Mouse (Mus musculus) heart, embryonic 16.5 days (tissue): Measurements from ENCODE around the gene Rnf144b. TPM values are rescaled to one million over a fixed set of nuclear protein-coding genes. Genes with fewer than 3 reads are reported as not detected.

Source experiments
- ATAC-seq: fragments of 200-750 bp; cut with Nextera tagmentation; replicated peaks from 2 replicates; pipeline ENCODE4 v1.8.0; 2017; ENCODE audit warnings: moderate number of reproducible peaks; ENCODE audit not compliant: insufficient read depth, low FRiP score; ENCODE audit errors: extremely low read depth
- H3K27ac ChIP-seq: fragments of 300-500 bp; sonication (generic); 2 replicates; pipeline ENCODE4 v1.5.1; 2014; ENCODE audit warnings: mild to moderate bottlenecking, low read length, control low read depth, moderate library complexity
- H3K27me3 ChIP-seq: fragments of 300-500 bp; sonication (generic); 2 replicates; pipeline ENCODE4 v1.6.1; 2014; ENCODE audit warnings: low read length, mixed read lengths; ENCODE audit not compliant: control insufficient read depth, insufficient read depth
- H3K36me3 ChIP-seq: fragments of 300-500 bp; sonication (generic); 2 replicates; pipeline ENCODE4 v1.6.1; 2014; ENCODE audit not compliant: control insufficient read depth, insufficient read depth
- H3K4me1 ChIP-seq: fragments of 300-500 bp; sonication (generic); 2 replicates; pipeline ENCODE4 v1.6.1; 2014; ENCODE audit warnings: low read length, mixed read lengths; ENCODE audit not compliant: control insufficient read depth, insufficient read depth
- H3K4me2 ChIP-seq: fragments of 300-500 bp; sonication (generic); 2 replicates; pipeline ENCODE4 v1.6.1; 2014; ENCODE audit warnings: low read depth, mild to moderate bottlenecking, control low read depth, low read length
- H3K4me3 ChIP-seq: fragments of 300-500 bp; sonication (generic); 2 replicates; pipeline ENCODE4 v1.5.1; 2014; ENCODE audit warnings: mild to moderate bottlenecking, control low read depth, low read length
- H3K9ac ChIP-seq: fragments of 300-500 bp; sonication (generic); 2 replicates; pipeline ENCODE4 v1.6.1; 2014; ENCODE audit warnings: low read length, control low read depth
- H3K9me3 ChIP-seq: fragments of 300-500 bp; sonication (generic); replicated peaks from 2 replicates; pipeline ENCODE4 v1.6.1; 2016; ENCODE audit warnings: low read length; ENCODE audit not compliant: control insufficient read depth
- WGBS: fragments of 180-500 bp; shearing (Covaris S2); extraction: QIAGEN DNeasy Blood & Tissue Kit; methylation state at CpG from one replicate; pipeline ENCODE4 v1.1.7; 2014; 5-methylcytosine and 5-hydroxymethylcytosine counted together
- polyA plus RNA-seq: library from polyadenylated mRNA; unstranded; fragments of >200 nt; fragmentation: Nextera tagmentation; extraction: Ambion mirVana; gene quantifications from 2 replicates; pipeline ENCODE4 v1.2.1, GENCODE M21; 2015

The Rnf144b gene
- polyA plus RNA-seq, 1 experiment from 2014 or later, result 1.5 TPM

DNA sequence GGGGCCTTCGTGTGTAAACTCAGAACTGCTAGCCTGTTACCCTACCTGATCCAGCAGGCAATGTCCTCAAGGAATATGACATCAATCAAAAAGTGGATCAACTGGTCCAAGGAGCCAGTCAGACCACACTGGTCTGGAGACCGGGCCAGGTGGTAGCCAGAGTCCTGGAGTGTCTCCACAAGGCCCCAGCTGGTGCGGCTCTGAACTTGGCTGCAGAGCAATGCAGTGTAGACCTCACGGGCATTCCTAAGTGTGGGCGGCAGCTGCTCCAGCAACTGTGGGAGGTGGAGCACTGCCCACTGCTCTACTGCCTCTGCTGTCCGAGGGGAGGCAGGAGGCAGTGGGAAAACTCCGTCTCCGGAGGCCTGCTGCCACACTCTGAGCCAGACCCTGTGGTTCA, 55.7 kb downstream of the Rnf144b start:
- Histone ChIP-seq H3K4me1 (peaks cover 6% of the 10 kb centered on the region), H3K27me3 (no peaks in the 10 kb centered on the region), H3K9ac (no peak overlapping the region), H3K27ac (no peak overlapping the region), H3K4me2 (no peak overlapping the region), H3K4me3 (no peak overlapping the region), H3K9me3 (no peaks in the 10 kb centered on the region), H3K36me3 (no peaks in the 10 kb centered on the region)
- ATAC-seq, result no peak
- WGBS, result 62% methylated on average over 8 of the region's 8 CpGs

GRCm38 (mm10) chr13:47180776-47181175, 58.3 kb downstream of the Rnf144b start:
- no peak for ATAC-seq
- WGBS, result 78% methylated on average over 7 of the region's 7 CpGs
- Histone ChIP-seq H3K9ac (no peak overlapping the region), H3K27me3 (no peaks in the 10 kb centered on the region), H3K36me3 (no peaks in the 10 kb centered on the region), H3K4me3 (no peak overlapping the region), H3K27ac (no peak overlapping the region), H3K4me1 (peaks cover 15% of the 10 kb centered on the region), H3K9me3 (no peaks in the 10 kb centered on the region), H3K4me2 (no peak overlapping the region)

DNA sequence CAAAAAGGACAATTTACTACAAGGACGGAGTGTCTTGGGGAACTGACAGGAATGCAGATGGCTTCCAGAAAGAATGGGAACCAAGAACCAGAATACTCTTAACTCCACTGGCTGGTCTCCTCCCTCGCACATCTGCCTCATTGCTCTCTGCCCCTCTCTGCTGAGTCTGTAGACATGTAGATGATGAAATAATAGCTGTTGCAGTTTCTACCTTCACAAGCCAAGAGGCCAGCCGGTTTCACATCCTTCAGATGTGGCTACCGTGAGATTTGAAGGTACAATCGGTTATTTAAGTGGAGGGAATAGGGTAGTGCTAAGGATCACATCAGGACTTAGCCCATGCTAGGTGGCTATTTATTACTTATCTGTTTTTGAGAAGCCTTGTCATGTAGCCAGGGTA, 59.9 kb downstream of the Rnf144b start:
- Histone ChIP-seq H3K9me3 (no peaks in the 10 kb centered on the region), H3K27me3 (no peaks in the 10 kb centered on the region), H3K4me2 (no peak overlapping the region), H3K27ac (no peak overlapping the region), H3K9ac (no peak overlapping the region), H3K36me3 (no peaks in the 10 kb centered on the region), H3K4me1 (peaks cover 11% of the 10 kb centered on the region), H3K4me3 (no peak overlapping the region)
- 83% methylated on average over 5 of the region's 5 CpGs for WGBS
- no peak for ATAC-seq

GRCm38 (mm10) chr13:47183033-47183730, 60.7 kb downstream of the Rnf144b start:
- no peak overlapping the region for H3K4me2 ChIP-seq
- no peaks in the 10 kb centered on the region for H3K36me3 ChIP-seq
- H3K27ac ChIP-seq, result no peak overlapping the region
- no peaks in the 10 kb centered on the region for H3K27me3 ChIP-seq
- H3K4me3 ChIP-seq, result no peak overlapping the region
- H3K9ac ChIP-seq, result no peak overlapping the region
- no peaks in the 10 kb centered on the region for H3K9me3 ChIP-seq
- peaks cover 11% of the 10 kb centered on the region for H3K4me1 ChIP-seq
- ATAC-seq, result no peak
- WGBS, result 84% methylated on average over 9 of the region's 9 CpGs

GRCm38 (mm10) chr13:47183771-47184170, 61.3 kb downstream of the Rnf144b start:
- no peak overlapping the region for H3K4me3 ChIP-seq
- H3K27me3 ChIP-seq, result no peaks in the 10 kb centered on the region
- no peaks in the 10 kb centered on the region for H3K9me3 ChIP-seq
- H3K27ac ChIP-seq, result peak overlapping the region; percentile 59
- no peak overlapping the region for H3K9ac ChIP-seq
- WGBS, result 47% methylated on average over 9 of the region's 9 CpGs
- peak overlapping the region; percentile 30; the same call in 1 of the 2 replicates for H3K4me2 ChIP-seq
- ATAC-seq, result 0 out of 2 replicates have a peak, but pooled peaks have one; percentile 45
- H3K36me3 ChIP-seq, result no peaks in the 10 kb centered on the region
- peaks cover 11% of the 10 kb centered on the region for H3K4me1 ChIP-seq

- no peaks in the 10 kb centered on the region; the same call in 1 of the 2 replicates for H3K27me3 ChIP-seq
- H3K27ac ChIP-seq, result no peak overlapping the region
- H3K9me3 ChIP-seq, result no peaks in the 10 kb centered on the region
- no peak overlapping the region for H3K4me3 ChIP-seq
- peaks cover 18% of the 10 kb centered on the region for H3K4me1 ChIP-seq
- WGBS, result 77% methylated on average over 4 of the region's 4 CpGs
- no peak for ATAC-seq
- no peaks in the 10 kb centered on the region for H3K36me3 ChIP-seq
- no peak overlapping the region for H3K4me2 ChIP-seq
- H3K9ac ChIP-seq, result no peak overlapping the region
These were observed 65.4 kb downstream of the Rnf144b start for GRCm38 (mm10) chr13:47187836-47188235.

DNA sequence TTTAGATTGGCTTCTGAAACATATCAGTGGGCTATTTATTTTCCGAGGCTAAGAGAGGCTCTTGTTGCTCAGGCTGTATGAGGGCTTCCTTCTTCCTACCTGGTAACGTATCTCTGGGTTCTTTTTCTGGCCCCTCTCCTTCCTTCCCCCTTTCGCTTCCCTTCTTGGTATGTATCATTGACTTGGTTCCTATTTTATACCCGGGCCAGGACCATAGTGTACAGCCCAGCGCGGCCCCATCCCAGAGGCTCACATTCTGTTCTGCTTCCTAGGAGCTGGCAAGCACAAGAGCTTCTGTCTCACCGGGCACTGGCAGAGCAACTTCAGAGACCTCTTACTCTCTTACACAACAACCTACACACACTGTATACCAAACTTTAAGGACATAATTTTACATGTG, 67.5 kb downstream of the Rnf144b start:
- Histone ChIP-seq H3K4me1 (peaks cover 15% of the 10 kb centered on the region), H3K36me3 (no peaks in the 10 kb centered on the region), H3K4me2 (no peak overlapping the region), H3K9ac (no peak overlapping the region), H3K9me3 (no peaks in the 10 kb centered on the region), H3K27me3 (no peaks in the 10 kb centered on the region; the same call in 1 of the 2 replicates), H3K4me3 (no peak overlapping the region), H3K27ac (no peak overlapping the region)
- no peak for ATAC-seq
- 56% methylated on average over 7 of the region's 7 CpGs for WGBS

GRCm38 (mm10) chr13:47192200-47192599, 69.7 kb downstream of the Rnf144b start:
- 69% methylated on average over 2 of the region's 2 CpGs for whole genome bisulfite sequencing
- no peak for ATAC-seq
- H3K27me3 ChIP-seq, result no peaks in the 10 kb centered on the region; the same call in 1 of the 2 replicates
- H3K36me3 ChIP-seq, result no peaks in the 10 kb centered on the region
- no peak overlapping the region for H3K4me3 ChIP-seq
- H3K9me3 ChIP-seq, result no peaks in the 10 kb centered on the region
- H3K4me1 ChIP-seq, result peaks cover 16% of the 10 kb centered on the region
- H3K4me2 ChIP-seq, result no peak overlapping the region
- no peak overlapping the region for H3K9ac ChIP-seq
- H3K27ac ChIP-seq, result no peak overlapping the region

DNA sequence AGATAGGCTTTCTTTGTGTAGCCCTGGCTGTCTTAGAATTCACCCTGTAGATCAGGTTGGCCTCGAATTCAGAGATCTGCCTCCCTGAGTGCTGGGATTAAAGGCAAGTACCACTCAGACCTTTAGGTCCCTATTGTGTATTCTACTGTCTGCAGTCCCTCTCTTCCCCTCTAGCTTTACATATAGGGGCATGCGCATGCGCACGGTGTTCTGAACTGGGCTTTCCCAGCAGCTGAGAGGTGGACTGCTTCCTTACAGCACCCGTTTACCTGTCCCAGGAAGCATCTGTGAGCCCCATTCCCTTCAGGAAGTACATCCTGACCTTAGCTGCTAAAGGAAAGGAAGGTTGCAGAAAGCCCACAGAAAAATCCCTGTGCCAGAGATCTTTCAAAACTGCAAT, 70.3 kb downstream of the Rnf144b start:
- Histone ChIP-seq H3K9me3 (no peaks in the 10 kb centered on the region), H3K9ac (no peak overlapping the region), H3K4me1 (peaks cover 16% of the 10 kb centered on the region), H3K27me3 (no peaks in the 10 kb centered on the region; the same call in 1 of the 2 replicates), H3K36me3 (no peaks in the 10 kb centered on the region), H3K4me2 (no peak overlapping the region), H3K27ac (no peak overlapping the region), H3K4me3 (no peak overlapping the region)
- ATAC-seq, result no peak
- WGBS, result 65% methylated on average over 5 of the region's 5 CpGs
